Mouse (Mus musculus): Measurements from ENCODE around the gene F8.

The F8 gene

GRCm38 (mm10) chrX:75138182-75138581, 244.2 kb downstream of the F8 start:
- DNase-seq (ENCODE audit: low spot score) = no peak

- DNase-seq (ENCODE audit: low spot score) = no peak
Measured at GRCm38 (mm10) chrX:75137729-75138128, 244.7 kb downstream of the F8 start.

GRCm38 (mm10) chrX:75136938-75137337, 245.5 kb downstream of the F8 start:
- no peak for DNase-seq (ENCODE audit: low spot score)

GRCm38 (mm10) chrX:75130467-75131160, 251.8 kb downstream of the F8 start, which contains the start of gene Mpp1:
Mpp1 (minus strand) TSS chrX:75131016.
- peak; percentile 76 for DNase-seq (ENCODE audit: low spot score)

- no peak for DNase-seq (ENCODE audit: low spot score)
Measured at GRCm38 (mm10) chrX:75129474-75129873, 252.9 kb downstream of the F8 start.

GRCm38 (mm10) chrX:75128333-75128980, 254.0 kb downstream of the F8 start:
- DNase-seq (ENCODE audit: low spot score) = no peak

- DNase-seq (ENCODE audit: low spot score) = no peak
Measured at GRCm38 (mm10) chrX:75126893-75127292, 255.5 kb downstream of the F8 start.

GRCm38 (mm10) chrX:75125606-75126005, 256.8 kb downstream of the F8 start:
- no peak for DNase-seq (ENCODE audit: low spot score)

All from T-cell, adult 2 months (primary cell).